Mouse (Mus musculus) T-cell, adult 2 months (primary cell): ENCODE results near the gene Synpo2.

Source experiments
- DNase-seq: peaks from one replicate; pipeline ENCODE4 v3.0.0; 2022; ENCODE audit warnings: low spot score

The Synpo2 gene

DNA sequence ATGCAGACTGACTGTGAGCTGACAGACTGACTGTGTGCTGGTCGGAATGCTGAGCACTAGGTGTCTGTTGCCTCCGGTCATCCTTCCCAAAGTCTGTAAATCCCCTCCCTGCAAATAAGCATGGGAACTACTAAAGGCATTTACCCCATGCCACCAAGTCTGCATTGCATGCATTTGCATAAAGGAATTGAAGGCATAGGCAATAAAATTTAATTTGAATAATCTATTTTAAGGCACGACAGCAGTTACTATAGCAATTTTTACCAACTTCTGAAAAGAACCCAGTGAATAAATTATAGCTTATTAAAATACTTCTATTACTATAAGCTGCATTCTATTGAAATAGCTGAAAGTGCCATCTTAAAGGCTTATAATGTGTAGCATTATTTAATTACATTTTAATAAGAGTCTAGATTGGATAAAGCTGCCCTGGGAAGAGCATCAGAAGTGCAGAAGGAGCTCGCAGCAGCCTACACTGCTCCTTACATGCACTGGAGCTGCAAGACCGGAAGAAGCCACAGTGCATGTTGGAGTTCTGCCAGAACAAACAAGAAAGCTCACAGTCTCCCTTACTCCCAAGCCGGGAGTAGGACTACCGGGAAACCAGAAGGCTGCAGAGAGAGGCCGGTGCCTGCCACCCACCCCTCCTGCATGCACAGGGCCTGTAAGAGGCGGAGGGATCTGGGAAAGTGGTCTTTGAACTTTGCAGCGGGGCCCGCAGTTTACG, 142.9 kb downstream of the Synpo2 start:
- no peak for DNase-seq

DNA sequence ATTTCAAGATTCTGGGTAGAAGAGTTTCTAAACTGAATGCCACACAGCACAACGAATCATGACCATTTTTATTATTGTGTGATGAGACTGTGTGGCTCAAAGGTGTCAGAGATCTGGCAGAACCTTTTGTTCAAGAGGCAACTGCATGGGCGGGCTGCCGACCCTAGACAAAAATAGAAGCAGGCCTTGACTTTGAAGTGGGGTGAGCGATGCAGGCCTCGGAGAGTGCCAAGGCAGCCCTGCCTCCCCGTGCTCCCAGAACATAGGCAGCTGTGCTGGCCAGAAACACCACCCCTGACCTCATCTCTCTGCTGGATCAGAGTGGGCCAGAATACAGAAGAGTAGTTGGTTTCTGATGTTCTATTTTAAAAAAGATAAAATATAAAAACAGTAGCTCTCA, 143.5 kb downstream of the Synpo2 start:
- no peak for DNase-seq

DNA sequence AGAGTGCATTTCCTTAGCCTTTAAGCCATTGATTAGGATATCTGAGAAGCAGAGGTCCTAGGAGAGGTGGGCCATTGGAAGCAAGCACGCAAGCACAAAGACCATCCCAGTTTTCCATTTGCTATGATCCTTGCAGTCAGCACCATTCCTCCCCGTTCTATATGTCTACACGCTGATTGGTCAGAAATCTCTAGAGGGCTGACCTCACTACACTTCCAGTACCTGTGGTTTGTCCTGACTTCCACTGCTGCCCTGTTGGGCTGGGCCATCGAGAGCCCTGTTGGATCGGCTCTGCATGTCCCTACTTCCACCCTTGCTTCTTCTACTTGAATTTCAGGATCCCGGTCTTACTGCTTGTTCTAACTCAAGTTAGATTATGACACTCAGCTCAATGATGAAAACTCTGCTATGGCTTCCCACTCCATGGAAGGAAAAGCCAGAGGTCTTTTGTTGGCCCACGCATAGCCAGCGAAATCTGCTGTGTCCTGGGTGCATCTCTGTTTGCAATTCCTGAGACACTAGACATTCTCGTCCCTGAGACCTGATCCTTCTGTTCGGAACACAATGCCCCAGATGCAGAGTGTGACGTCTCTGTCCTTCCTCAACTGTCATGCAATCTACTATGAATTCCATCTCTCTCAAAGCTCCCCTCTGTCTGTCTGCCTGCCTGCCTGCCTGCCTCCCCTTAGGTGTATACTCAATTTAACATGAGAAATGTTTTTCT, 146.5 kb downstream of the Synpo2 start:
- no peak for DNase-seq

DNA sequence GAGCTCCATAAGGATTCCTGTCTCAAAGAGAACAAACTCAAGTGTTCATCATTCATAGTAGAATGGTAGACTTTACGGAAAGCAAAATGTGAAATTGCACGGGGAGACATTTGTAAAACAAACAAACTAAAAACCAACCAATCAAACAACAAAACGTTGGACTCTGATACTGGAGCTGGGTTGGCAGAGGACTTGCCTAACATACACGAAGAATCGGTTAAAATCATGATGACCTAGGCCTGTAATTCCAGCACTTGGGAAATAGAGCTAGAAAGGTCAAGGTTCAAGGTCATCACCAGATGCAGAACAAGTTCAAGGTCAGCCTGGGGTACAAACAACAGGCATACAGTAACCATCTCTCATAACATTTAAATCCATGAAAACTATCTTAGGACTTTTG, 147.7 kb downstream of the Synpo2 start:
- DNase-seq, result no peak

DNA sequence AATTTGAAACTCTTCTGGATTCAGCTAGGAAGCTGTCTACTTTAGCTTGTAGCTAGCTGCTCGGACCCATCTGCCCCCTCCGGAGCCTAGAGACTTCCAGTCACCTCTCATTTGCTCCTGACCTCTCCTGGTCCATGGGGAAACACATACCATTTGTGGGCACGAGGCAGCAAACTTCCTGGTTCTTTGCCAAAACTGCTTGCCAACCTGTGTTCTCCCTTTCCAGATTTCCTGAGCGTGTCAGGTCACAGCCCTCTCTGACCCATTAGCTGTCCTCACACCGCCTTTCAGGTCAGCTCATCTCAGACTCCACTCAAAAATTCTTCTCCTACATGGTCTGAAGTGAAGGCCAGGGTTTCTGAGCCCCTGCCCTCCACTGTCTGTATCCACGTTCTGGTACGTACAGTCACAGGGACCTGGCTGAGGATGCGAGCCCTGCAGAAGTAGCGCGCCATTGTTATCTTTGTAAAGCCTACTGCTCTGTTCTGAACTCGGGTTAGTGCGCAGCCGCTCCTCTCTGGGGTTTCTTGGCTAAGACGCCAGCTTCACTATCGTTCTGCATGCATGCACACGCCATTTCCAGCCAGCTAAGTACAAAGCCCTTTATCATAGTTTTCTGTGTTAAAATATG, 150.0 kb downstream of the Synpo2 start:
- no peak for DNase-seq

GRCm38 (mm10) chr3:123081665-123082064, 154.3 kb downstream of the Synpo2 start:
- no peak for DNase-seq

DNA sequence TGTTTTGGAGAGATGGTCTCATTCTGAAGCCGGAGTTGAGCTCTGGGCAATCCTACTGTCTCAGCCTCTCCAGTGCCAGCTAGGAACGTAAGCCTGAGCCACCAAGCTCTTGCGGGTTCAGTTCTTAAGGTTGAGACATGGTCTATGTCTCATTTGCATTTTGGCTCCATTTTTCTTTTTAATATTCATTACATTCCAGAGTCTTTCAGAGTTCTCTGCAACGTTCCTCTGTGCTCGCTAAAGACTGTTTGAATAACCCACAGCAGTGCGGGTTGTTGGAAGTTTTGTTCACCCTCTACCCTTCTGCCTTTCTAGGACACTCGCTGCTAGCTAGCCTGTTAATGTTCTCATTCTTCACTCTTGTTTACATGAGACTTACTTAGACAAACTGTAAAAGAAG, 155.0 kb downstream of the Synpo2 start:
- DNase-seq, result no peak

DNA sequence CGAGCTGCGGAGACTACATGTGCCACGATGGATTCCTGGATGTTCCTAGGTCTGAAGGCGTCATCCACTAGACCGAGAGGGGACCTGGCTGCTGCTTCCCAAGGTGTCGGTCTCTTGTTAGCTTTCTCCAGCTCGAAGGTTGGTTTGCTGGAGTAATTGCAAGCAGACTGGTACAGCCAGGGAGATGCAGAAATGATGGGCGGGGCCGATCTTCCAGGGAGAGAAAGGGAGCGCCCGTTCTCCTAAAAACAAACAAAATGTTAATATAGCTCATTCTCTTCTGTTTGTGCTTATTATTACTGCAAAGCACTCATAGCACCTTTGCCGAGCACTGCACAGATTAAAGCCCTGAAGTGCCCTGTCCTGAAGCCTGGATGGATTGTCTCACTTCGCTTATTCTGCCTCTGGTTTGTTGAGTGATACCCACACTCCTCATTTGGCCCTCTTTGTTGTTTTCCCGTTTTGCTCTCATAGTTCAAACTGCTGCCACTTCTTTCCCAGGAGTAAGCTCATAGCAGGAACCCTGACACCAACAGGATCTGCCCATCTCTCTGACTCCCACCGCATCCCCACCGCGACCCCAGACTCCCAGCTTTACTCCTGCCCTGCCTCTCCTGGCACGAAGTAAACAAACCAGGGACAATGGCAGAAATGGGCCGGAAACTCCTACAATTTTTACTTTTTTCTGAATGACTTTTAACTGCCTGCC, 155.8 kb downstream of the Synpo2 start:
- DNase-seq, result no peak

GRCm38 (mm10) chr3:123075759-123076158, 160.2 kb downstream of the Synpo2 start:
- DNase-seq, result no peak

GRCm38 (mm10) chr3:123075034-123075433, 160.9 kb downstream of the Synpo2 start:
- no peak for DNase-seq

- no peak for DNase-seq
These were observed 162.6 kb downstream of the Synpo2 start for GRCm38 (mm10) chr3:123073351-123073750.

DNA sequence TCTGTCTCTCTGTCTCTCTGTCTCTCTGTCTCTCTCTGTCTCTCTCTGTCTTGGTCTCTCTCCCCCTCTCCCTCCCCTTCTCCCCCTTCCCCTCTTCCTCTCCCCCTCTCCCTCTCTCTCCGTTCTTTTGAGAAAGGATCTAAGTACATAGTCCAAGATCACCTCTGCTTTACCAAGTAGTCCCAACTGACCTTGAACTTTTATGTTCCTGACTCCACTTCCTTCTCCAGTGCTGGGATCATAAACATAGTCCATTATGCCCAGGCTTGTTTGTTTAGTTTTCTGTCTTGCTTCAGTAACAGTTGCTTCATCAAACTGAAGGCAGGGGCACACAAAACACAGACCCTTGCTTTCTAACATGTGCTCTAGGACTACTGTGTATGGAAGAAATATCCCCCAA, 163.5 kb downstream of the Synpo2 start:
- DNase-seq, result no peak

DNA sequence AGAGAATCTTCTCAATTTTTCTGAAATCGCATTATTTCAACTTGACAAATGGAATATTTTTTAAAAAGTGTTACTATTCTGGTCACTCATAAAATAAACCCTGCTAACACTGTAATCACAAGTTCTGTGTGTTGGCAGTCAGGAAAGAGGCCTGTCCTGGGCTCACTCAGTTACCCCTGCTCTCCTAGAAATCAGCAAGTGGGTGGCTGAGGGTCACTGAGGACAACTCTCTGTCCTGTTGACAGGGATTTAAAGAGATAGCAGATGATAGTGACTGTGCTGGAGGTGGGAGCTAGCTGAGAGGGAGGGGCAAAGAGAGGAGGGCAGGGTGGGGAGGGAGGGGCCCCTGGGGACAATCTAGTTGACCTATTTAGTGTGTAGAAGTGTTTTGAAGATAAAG, 165.0 kb downstream of the Synpo2 start:
- no peak for DNase-seq

- DNase-seq, result no peak
These were observed 169.1 kb downstream of the Synpo2 start for GRCm38 (mm10) chr3:123066836-123067235.

DNA sequence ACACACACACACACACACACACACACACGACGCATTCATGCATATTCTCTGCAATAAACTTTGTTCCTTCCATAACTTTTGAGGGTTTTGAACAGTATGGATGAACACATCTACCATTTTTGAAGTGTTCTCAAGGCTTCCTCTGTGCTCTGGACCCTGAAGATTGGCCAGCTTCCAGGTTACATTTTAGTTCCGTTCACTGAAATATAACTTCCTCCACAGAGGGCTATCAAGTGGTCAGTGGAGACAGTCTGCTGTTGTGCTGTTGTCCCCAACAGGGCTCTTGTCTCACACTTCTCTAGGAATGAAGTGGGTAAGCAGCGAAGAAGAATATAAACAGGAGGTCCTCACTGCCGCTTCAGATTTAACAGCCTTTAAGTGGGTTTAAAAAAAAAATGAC, 170.5 kb downstream of the Synpo2 start:
- DNase-seq, result no peak

- DNase-seq, result no peak
These were observed 171.8 kb downstream of the Synpo2 start for GRCm38 (mm10) chr3:123064186-123064585.

DNA sequence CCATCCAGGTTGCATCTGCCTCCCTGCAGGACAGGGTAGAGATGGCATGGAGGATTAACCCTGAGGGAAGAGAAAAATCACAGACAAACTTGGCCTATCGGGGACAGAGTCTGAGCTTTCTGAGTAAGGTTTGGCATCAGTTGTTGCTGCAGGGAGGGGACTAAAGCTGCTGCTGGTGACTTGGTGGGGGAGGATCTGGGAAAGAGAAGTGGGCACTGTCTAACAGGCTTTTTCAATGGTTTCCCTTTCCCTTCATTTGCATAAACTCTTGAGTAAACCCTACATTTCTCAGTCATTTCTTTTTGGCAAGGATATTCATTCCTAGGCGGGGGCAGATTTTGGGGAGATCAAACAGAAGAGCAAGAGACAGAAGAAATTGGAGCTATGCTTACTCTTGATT, 174.0 kb downstream of the Synpo2 start:
- no peak for DNase-seq

DNA sequence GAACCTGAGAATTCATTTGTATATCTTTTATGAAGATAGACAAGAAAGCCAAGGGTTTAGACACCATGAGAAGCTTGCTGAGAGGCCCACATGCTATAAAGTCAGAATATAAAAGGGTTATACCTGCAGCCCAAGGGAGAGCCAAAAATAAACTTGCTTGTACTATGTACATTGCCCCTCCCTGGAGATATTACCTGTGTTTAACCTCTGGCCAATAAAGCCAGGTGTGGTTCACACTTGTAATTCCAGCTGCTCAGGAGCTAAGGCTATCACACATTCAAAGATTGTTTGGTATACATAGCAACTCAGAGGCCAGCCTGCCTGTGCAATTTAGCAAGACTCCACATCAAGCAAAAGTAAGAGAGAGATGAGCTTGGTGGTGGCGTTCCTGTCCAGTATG, 177.1 kb downstream of the Synpo2 start:
- DNase-seq, result no peak

- DNase-seq, result no peak
These were observed 181.8 kb downstream of the Synpo2 start for GRCm38 (mm10) chr3:123054178-123054577.

GRCm38 (mm10) chr3:123053192-123053938, 182.6 kb downstream of the Synpo2 start:
- no peak for DNase-seq

DNA sequence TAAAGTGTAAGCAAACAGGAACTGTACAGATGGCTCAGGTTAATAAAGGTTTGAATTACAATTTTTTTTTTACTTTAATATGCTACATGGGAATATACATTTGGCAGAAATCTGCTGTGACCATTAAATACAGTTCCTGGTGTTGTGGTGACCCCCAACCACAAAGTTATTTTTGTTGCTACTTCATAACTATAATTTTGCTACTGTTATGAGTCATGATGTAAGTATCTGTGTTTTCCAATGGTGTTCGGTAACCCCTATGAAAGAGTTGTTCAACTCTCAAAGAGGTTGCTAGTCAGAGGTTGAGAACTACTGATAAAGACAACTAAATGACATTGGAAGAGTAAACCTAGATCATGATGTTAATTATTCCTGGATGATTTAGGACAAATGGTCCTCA, 193.6 kb downstream of the Synpo2 start:
- DNase-seq, result no peak

GRCm38 (mm10) chr3:123034752-123035151, 201.2 kb downstream of the Synpo2 start, which contains the start of gene Myoz2:
Gene Myoz2, minus strand, starts transcription at chr3:123035015.
- DNase-seq, result no peak
